Mouse (Mus musculus) midbrain, postnatal 0 days (tissue): ENCODE measurements around the gene Pcca. TPM values are rescaled to one million over a fixed set of nuclear protein-coding genes. Genes with fewer than 3 reads are reported as not detected.

Experiments used
- ATAC-seq: fragments of 200-750 bp; cut with Nextera tagmentation; 2 replicates; pipeline ENCODE4 v1.8.0; 2017; ENCODE audit warnings: moderate number of reproducible peaks, mild to moderate bottlenecking, moderate TSS enrichment, moderate library complexity; ENCODE audit not compliant: low FRiP score
- DNase-seq: peaks from one replicate; pipeline ENCODE4 v3.0.0-alpha.2; 2015; ENCODE audit warnings: low spot score
- H3K27ac ChIP-seq: fragments of 300-500 bp; sonication (generic); 2 replicates; pipeline ENCODE4 v1.5.1; 2014; ENCODE audit warnings: low read depth, mild to moderate bottlenecking, low read length, mixed read lengths
- H3K27me3 ChIP-seq: fragments of 300-500 bp; sonication (generic); 2 replicates; pipeline ENCODE4 v1.6.1; 2014; ENCODE audit warnings: low read length, control low read depth, mixed read lengths; ENCODE audit not compliant: insufficient read depth
- H3K36me3 ChIP-seq: fragments of 300-500 bp; sonication (generic); 2 replicates; pipeline ENCODE4 v1.6.1; 2014; ENCODE audit warnings: low read length, control low read depth, mixed read lengths; ENCODE audit not compliant: insufficient read depth
- H3K4me1 ChIP-seq: fragments of 300-500 bp; sonication (generic); 2 replicates; pipeline ENCODE4 v1.6.1; 2014; ENCODE audit warnings: mild to moderate bottlenecking, control low read depth, antibody characterized with exemption, low read length, mixed read lengths; ENCODE audit not compliant: insufficient read depth
- H3K4me2 ChIP-seq: fragments of 300-500 bp; sonication (generic); 2 replicates; pipeline ENCODE4 v1.6.1; 2014; ENCODE audit warnings: low read depth, mild to moderate bottlenecking, low read length, mixed read lengths; ENCODE audit not compliant: poor library complexity, severe bottlenecking
- H3K4me3 ChIP-seq: fragments of 300-500 bp; sonication (generic); 2 replicates; pipeline ENCODE4 v1.5.1; 2014; ENCODE audit warnings: low read depth, mild to moderate bottlenecking, low read length, moderate library complexity
- H3K9ac ChIP-seq: fragments of 300-500 bp; sonication (generic); replicated peaks from 2 replicates; pipeline ENCODE4 v1.6.1; 2014; ENCODE audit warnings: mild to moderate bottlenecking, low read length, moderate library complexity, mixed read lengths; ENCODE audit not compliant: poor library complexity, severe bottlenecking
- H3K9me3 ChIP-seq: fragments of 300-500 bp; sonication (generic); 2 replicates; pipeline ENCODE4 v1.6.1; 2016; ENCODE audit warnings: low read length, control low read depth
- CTCF ChIP-seq: IDR thresholded peaks from 2 replicates; pipeline ENCODE4 v1.5.1; 2016; ENCODE audit warnings: antibody characterized with exemption, mild to moderate bottlenecking
- WGBS: fragments of 180-500 bp; shearing (Covaris S2); extraction: QIAGEN DNeasy Blood & Tissue Kit; methylation state at CpG from one replicate; pipeline ENCODE4 v1.1.7; 2014; 5-methylcytosine and 5-hydroxymethylcytosine counted together
- polyA plus RNA-seq: library from polyadenylated mRNA; unstranded; fragments of >200 nt; fragmentation: Nextera tagmentation; extraction: Ambion mirVana; gene quantifications from 2 replicates; pipeline ENCODE4 v1.2.1, GENCODE M21; 2015
- total RNA-seq: library from RNA; depleted of rRNA; stranded (reverse); fragments of >200 nt; gene quantifications from 2 replicates; pipeline ENCODE4 v1.2.3, GENCODE M21; 2014; rRNA removed

Gene Pcca
- total RNA-seq (9.2 and 16.7 TPM in 2 replicates), polyA plus RNA-seq (22.1 and 27.2 TPM in 2 replicates)

DNA sequence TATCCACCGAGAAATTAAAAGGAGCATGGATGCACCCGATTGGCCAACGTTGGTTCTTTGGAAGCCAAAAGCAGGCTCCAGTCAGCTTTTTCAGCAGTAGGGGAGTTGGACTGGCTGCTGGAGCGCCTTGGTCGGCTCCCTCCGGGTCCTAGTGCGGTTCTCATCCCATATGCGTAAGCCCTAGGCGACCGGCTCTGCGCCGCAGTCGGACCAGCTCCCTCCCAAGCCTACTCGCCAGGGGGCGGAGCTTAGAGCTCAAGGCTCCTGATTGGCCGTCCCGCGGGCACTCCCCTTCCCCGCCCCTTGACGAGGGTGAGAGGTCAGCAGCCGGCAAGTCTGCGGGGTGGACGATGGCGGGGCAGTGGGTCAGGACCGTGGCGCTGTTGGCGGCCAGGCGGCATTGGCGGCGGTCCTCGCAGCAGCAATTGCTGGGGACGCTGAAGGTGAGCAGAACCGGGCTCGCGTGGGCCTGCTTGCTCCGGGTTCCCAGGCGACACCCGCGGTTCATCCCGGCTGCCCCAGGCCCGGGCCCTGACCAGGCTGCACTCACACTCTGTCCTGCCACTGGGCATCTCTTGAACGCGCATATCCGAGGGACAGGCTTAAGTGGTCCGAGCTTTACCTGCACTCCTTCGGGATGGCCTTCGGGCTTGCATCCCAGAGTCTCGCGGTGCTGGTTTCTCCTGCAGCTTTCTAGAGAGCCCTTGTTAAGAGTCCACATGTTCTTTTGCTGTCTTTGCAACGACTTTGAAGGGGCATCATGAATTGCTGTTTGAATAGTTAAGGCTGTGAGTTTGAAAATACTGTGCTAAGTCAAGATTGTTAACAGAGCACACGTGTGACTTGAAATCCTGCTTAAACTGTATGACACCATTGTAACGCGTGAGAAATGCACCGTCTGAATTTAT lies at the start of gene Pcca:
Gene Pcca, plus strand, starts transcription at position 308 of the 908 bp plus-strand sequence.
- H3K9ac ChIP-seq: peak within 1 kb of the TSS; percentile 68
- ATAC-seq (peak; percentile 100), DNase-seq (peak; percentile 98)
- no peaks in the 10 kb centered on the region for H3K27me3 ChIP-seq
- 0 out of 2 replicates have a peak, but pooled peaks cover 3% of the 10 kb centered on the region for H3K4me1 ChIP-seq
- no peaks in the 10 kb centered on the region for H3K36me3 ChIP-seq
- H3K4me2 ChIP-seq: peak within 1 kb of the TSS; percentile 71
- H3K9me3 ChIP-seq: no peaks in the 10 kb centered on the region
- H3K27ac ChIP-seq: peak within 1 kb of the TSS; percentile 68
- under 1% methylated on average over 53 of the region's 54 CpGs for WGBS
- TF ChIP-seq CTCF: peak; percentile 42
- peak within 1 kb of the TSS; percentile 79 for H3K4me3 ChIP-seq

DNA sequence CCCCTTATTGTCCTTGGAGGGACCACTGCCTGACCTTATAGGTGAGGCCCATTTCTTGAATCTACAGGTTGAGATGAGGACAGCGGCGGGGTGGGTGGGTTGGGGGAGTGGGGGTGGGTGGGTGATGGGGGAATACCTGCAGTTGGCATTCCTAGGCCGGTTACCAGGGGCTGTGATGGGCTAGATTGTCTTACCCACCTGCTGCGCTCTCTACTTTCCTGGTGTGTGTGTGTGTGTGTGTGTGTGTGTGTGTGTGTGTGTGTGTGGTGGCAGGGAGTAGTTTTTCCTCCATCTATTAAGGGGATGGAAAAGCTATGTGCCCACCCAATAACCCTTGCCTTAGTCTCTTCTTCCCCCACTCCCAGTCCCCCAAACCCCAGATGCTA lies 49.7 kb upstream of the Pcca start:
- 30% methylated on average over 3 of the region's 4 CpGs for WGBS
- Histone ChIP-seq H3K9ac (no peak overlapping the region), H3K27ac (no peak overlapping the region), H3K27me3 (peaks cover 55% of the 10 kb centered on the region), H3K4me1 (no peaks in the 10 kb centered on the region), H3K4me2 (peak overlapping the region; percentile 36; the same call in 1 of the 2 replicates), H3K4me3 (no peak overlapping the region), H3K36me3 (no peaks in the 10 kb centered on the region), H3K9me3 (no peaks in the 10 kb centered on the region)
- no peak for TF ChIP-seq CTCF
- peak; percentile 15; the same call in 1 of the 2 replicates for ATAC-seq
- no peak for DNase-seq

DNA sequence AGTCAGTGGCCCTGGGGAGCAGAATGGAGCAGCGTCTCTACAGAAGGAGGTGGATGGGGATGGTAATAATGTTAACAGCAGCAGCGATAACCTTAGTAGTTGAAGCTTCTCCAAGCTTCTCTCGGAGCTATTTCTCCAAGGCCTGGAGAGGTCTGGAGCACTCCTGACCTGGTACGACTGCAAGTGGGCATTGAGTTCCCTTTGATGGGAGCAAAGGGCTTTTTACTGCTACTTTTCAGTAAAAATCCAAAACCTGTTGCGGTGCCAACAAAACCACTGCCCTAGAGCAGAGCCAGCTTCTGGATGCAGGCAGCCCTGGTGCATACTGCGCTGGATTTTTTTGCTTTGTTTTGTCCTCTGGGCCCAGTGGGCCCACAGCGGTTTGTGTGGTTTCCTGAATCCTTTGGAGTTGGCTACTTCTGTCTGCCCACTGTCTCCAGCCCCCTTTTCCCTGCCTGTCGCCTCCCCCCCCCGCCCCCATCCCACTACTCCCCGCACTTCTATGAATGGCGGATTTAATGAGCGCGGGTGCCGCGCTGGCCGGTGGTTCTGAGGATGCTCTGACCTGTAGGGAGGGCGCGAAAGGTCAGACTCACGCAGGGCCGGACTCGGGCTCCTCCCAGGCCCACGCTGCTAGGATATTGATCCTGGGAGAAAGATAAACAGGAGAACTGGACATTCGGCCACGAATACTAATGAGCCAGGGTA lies 49.1 kb upstream of the Pcca start:
- Histone ChIP-seq H3K9ac (no peak overlapping the region), H3K27ac (no peak overlapping the region), H3K36me3 (no peaks in the 10 kb centered on the region), H3K27me3 (peaks cover 55% of the 10 kb centered on the region), H3K4me1 (no peaks in the 10 kb centered on the region), H3K4me2 (peak overlapping the region; percentile 36), H3K4me3 (no peak overlapping the region), H3K9me3 (no peaks in the 10 kb centered on the region)
- DNase-seq (no peak), ATAC-seq (peak; percentile 47; the same call in 1 of the 2 replicates)
- 9% methylated on average over 23 of the region's 24 CpGs for WGBS
- TF ChIP-seq CTCF: no peak

DNA sequence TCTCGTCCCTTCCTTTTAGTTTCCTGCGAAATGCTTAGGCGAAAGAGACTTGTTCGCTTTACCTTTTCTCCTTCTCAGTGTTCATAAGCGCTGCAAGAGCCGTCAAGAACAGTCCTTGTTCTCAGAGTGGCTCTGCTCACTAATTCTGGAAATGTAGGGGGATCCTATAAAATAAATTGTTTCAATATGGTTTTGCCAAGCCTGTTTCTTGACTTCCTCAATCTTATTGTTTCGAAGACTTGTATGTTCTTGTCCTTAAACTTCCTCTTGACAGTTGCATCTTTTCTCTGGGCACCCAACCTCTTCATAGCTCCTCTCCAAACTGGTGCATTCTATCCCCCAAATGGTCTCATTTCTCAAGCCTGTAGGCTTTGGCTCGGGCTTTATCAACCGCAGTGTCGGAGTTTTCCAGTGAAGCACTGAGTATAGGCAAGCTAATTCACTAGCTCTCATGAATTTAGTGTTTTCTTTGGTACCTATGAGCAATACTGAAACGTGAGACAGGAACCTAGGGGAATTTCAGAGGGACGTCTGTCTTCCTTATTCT lies 48.4 kb upstream of the Pcca start:
- no peak overlapping the region for H3K4me3 ChIP-seq
- TF ChIP-seq CTCF: no peak
- H3K4me2 ChIP-seq: peak overlapping the region; percentile 36
- no peaks in the 10 kb centered on the region for H3K9me3 ChIP-seq
- no peaks in the 10 kb centered on the region for H3K4me1 ChIP-seq
- H3K36me3 ChIP-seq: no peaks in the 10 kb centered on the region
- DNase-seq (no peak), ATAC-seq (no peak)
- peaks cover 52% of the 10 kb centered on the region for H3K27me3 ChIP-seq
- WGBS: 11% methylated on average over 12 of the region's 12 CpGs
- no peak overlapping the region for H3K9ac ChIP-seq
- no peak overlapping the region; the same call in 1 of the 2 replicates for H3K27ac ChIP-seq

DNA sequence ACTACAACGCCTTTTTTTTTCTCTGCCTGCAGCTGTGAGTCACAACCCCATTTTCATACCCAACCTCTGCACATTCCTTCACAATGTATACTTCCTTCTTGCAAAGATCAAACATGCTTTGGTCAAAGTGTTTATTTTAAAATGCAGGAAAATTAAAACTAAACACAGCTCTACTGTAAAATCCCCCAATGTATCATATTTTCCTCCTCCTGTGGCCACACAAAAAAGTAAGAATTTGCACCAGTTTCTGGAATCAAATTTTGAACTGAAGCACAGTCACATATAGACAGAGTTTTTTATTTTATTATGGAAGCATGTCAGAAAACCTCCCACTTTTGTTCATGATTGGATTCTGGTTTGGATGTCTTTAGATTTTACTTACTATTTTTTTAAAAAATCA lies 47.5 kb upstream of the Pcca start:
- H3K9me3 ChIP-seq: no peaks in the 10 kb centered on the region
- ATAC-seq (no peak), DNase-seq (no peak)
- no peak overlapping the region for H3K27ac ChIP-seq
- 34% methylated on average over 1 of the region's 1 CpGs for WGBS
- H3K9ac ChIP-seq: no peak overlapping the region
- H3K4me2 ChIP-seq: no peak overlapping the region
- H3K4me1 ChIP-seq: no peaks in the 10 kb centered on the region
- no peaks in the 10 kb centered on the region for H3K36me3 ChIP-seq
- no peak overlapping the region for H3K4me3 ChIP-seq
- TF ChIP-seq CTCF: no peak
- H3K27me3 ChIP-seq: peaks cover 54% of the 10 kb centered on the region
